8 mouse cellular contexts compared by ENCODE assay signal in genomic region chr7:128529574-128530051, GRCm38 (mm10). TPM values are rescaled to one million over a fixed set of nuclear protein-coding genes. Genes with fewer than 3 reads are reported as not detected.
DNase-seq lines count a peak whose midpoint lies in the region; ATAC-seq lines count a peak whose summit lies in the region.

No protein-coding gene starts in this region.

- peak; percentile 16 to 34 for DNase-seq in right cerebral cortex, adult 2 months (ENCODE audit: low spot score in 2 of 2)
- no peak for DNase-seq in right cerebral cortex, postnatal 36 days (ENCODE audit: low spot score in 2 of 2)
- DNase-seq in embryo, embryonic 11 days = peak; percentile 61
- peak; percentile 53 for DNase-seq in limb, embryonic 11.5 days (ENCODE audit: low spot score)

- ATAC-seq in heart, embryonic 15.5 days (replicated peaks; ENCODE audit: insufficient number of reproducible peaks, insufficient read depth, low FRiP score, low read depth) = peak; percentile 52; the same call in 1 of the 2 replicates
- ATAC-seq in limb, embryonic 11.5 days (ENCODE audit: insufficient number of reproducible peaks, low FRiP score, low TSS enrichment, low read depth) = no peak
- peak; percentile 53; the same call in 1 of the 2 replicates for ATAC-seq in midbrain, embryonic 15.5 days (replicated peaks)
- no peak for ATAC-seq in CD4-positive, CD25-positive, alpha-beta regulatory T cell, adult 4 months
- no peak for ATAC-seq in activated CD4-positive, CD25-positive, alpha-beta regulatory T cell, adult 4 months

- H3K4me2 ChIP-seq in heart, embryonic 15.5 days = peak overlapping the region; percentile 37
- H3K4me2 ChIP-seq in limb, embryonic 11.5 days (ENCODE audit: low read depth, severe bottlenecking) = no peak overlapping the region
- H3K4me2 ChIP-seq in midbrain, embryonic 15.5 days = no peak overlapping the region

- H3K9ac ChIP-seq in heart, embryonic 15.5 days = 0 out of 2 replicates have a peak overlapping the region, but pooled peaks have one; percentile 28
- no peak overlapping the region for H3K9ac ChIP-seq in limb, embryonic 11.5 days (ENCODE audit: low read length)
- H3K9ac ChIP-seq in midbrain, embryonic 15.5 days = no peak overlapping the region

- WGBS in heart, embryonic 15.5 days = 13% methylated on average over 14 of the region's 14 CpGs
- WGBS in limb, embryonic 11.5 days = 25% methylated on average over 14 of the region's 14 CpGs
- 34% methylated on average over 14 of the region's 14 CpGs for WGBS in midbrain, embryonic 15.5 days

- no peak overlapping the region for H3K4me3 ChIP-seq in heart, embryonic 15.5 days
- no peak overlapping the region for H3K4me3 ChIP-seq in limb, embryonic 11.5 days (ENCODE audit: low read depth, low read length)
- no peak overlapping the region for H3K4me3 ChIP-seq in midbrain, embryonic 15.5 days

- H3K27ac ChIP-seq in heart, embryonic 15.5 days = peak overlapping the region; percentile 90
- no peak overlapping the region for H3K27ac ChIP-seq in limb, embryonic 11.5 days (replicated peaks; ENCODE audit: low read depth, low read length)
- H3K27ac ChIP-seq in midbrain, embryonic 15.5 days = peak overlapping the region; percentile 50

- H3K36me3 ChIP-seq in heart, embryonic 15.5 days = no peaks in the 10 kb centered on the region
- no peaks in the 10 kb centered on the region for H3K36me3 ChIP-seq in limb, embryonic 11.5 days (ENCODE audit: control insufficient read depth, insufficient read depth, low read length)
- no peaks in the 10 kb centered on the region for H3K36me3 ChIP-seq in midbrain, embryonic 15.5 days (replicated peaks)

- peaks cover 89% of the 10 kb centered on the region for H3K4me1 ChIP-seq in heart, embryonic 15.5 days (replicated peaks)
- H3K4me1 ChIP-seq in limb, embryonic 11.5 days (ENCODE audit: control insufficient read depth, insufficient read depth, low read length) = peaks cover 15% of the 10 kb centered on the region
- H3K4me1 ChIP-seq in midbrain, embryonic 15.5 days = peaks cover 37% of the 10 kb centered on the region

- no peaks in the 10 kb centered on the region for H3K9me3 ChIP-seq in heart, embryonic 15.5 days (replicated peaks)
- no peaks in the 10 kb centered on the region for H3K9me3 ChIP-seq in limb, embryonic 11.5 days (ENCODE audit: control insufficient read depth, low read length)
- no peaks in the 10 kb centered on the region for H3K9me3 ChIP-seq in midbrain, embryonic 15.5 days

- H3K27me3 ChIP-seq in heart, embryonic 15.5 days = no peaks in the 10 kb centered on the region
- no peaks in the 10 kb centered on the region for H3K27me3 ChIP-seq in limb, embryonic 11.5 days (ENCODE audit: control insufficient read depth, insufficient read depth, low read length)
- H3K27me3 ChIP-seq in midbrain, embryonic 15.5 days (replicated peaks) = 0 out of 2 replicates have a peak, but pooled peaks cover 2% of the 10 kb centered on the region

RNA-seq across cellular contexts. Expression of gene Bag3, which starts 6.2 kb away (rescaled TPM):
- 26.1 and 29.0 TPM in 2 replicates for polyA plus RNA-seq in heart, embryonic 15.5 days (2015; fragmentation: Nextera tagmentation; extraction: Ambion mirVana)
- 9.9 and 10.2 TPM in 2 replicates for polyA plus RNA-seq in limb, embryonic 11.5 days (2014; fragmentation: Nextera tagmentation; extraction: Ambion mirVana)
- polyA plus RNA-seq in midbrain, embryonic 15.5 days (2015; fragmentation: Nextera tagmentation; extraction: Ambion mirVana) = 2.0 and 2.5 TPM in 2 replicates
- 10 to 100 TPM in 1 of 2 experiments, 1 to 10 TPM in 1; 9.6 to 11.5 TPM for polyA plus RNA-seq in CD4-positive, CD25-positive, alpha-beta regulatory T cell, adult 4 months (2017; shearing (Covaris generic))
- polyA plus RNA-seq in activated CD4-positive, CD25-positive, alpha-beta regulatory T cell, adult 4 months (2017; shearing (Covaris generic)) = 10 to 100 TPM in 1 of 2 experiments, 1 to 10 TPM in 1; 5.8 to 13.0 TPM

Comparison
In these comparisons a context has a peak if more than half of its experiments do, and no peak if none do; other contexts are left out.
1. DNase-seq: peak in right cerebral cortex, adult 2 months (2 of 2), embryo, embryonic 11 days (single experiment) and limb, embryonic 11.5 days (single experiment); none in right cerebral cortex, postnatal 36 days (0 of 2).
2. ATAC-seq: peak in heart, embryonic 15.5 days (single experiment) and midbrain, embryonic 15.5 days (single experiment); none in limb, embryonic 11.5 days (single experiment), CD4-positive, CD25-positive, alpha-beta regulatory T cell, adult 4 months (single experiment) and activated CD4-positive, CD25-positive, alpha-beta regulatory T cell, adult 4 months (single experiment).